In the genomic region with DNA sequence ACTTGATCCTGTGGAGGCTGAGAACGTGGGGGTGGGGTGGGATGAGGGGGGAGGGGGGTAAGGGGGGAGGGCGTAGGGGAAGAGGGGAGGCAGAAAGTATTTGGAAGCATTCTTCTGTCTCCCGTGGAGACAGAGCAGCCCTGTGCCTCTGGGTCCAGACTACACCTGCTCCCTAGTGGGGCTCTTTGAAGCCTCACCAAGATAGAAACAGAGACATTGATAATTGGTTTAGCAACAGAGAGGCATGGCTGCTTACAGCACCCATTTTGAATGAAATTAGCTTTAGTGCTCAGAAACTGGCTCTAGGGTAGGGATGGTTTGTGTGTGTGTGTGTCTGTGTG, we compare ENCODE assay signal across 10 mouse cellular contexts. TPM values are rescaled to one million over a fixed set of nuclear protein-coding genes. Genes with fewer than 3 reads are reported as not detected.
A peak's percentile ranks its signal among the peaks of the same experiment; 100 is the strongest.
DNase-seq lines count a peak whose midpoint lies in the region; ATAC-seq and TF ChIP-seq lines count a peak whose summit lies in the region.
"Had no signal": no experiment of that assay in that cellular context is flagged by ENCODE, and none has a peak within 500 bp of the region (broad histone marks: within the 10 kb centered on the region; RNA-seq: fewer than 3 reads in every experiment).

No protein-coding gene starts in this region.

- 6% methylated on average over 3 of the region's 3 CpGs for WGBS in heart, embryonic 12.5 days
- WGBS in forebrain, postnatal 0 days, result 3% methylated on average over 2 of the region's 3 CpGs
- WGBS in midbrain, embryonic 11.5 days, result 6% methylated on average over 3 of the region's 3 CpGs

- intact Hi-C loops in heart, postnatal 25 days (cut with DNase I), result loop anchor here (2.0 kb wide), 1 partner anchor 44 kb away; no protein-coding TSS in a partner anchor

- no peak for DNase-seq in heart, postnatal 25 days (ENCODE audit: low spot score)
- DNase-seq in MN1 (ENCODE audit: low spot score), result peak; percentile 18
- DNase-seq in forebrain, postnatal 0 days, result no peak
- peak; percentile 85 for DNase-seq in midbrain, embryonic 11.5 days (ENCODE audit: low spot score, missing footprints)
- no peak for DNase-seq in adrenal gland, adult 8-10 months
- DNase-seq in layer of hippocampus, adult 11-12 months (ENCODE audit: low spot score), result no peak
- DNase-seq: cerebellum, postnatal 36 days had no signal

- no peak overlapping the region for H3K4me3 ChIP-seq in heart, embryonic 12.5 days
- H3K4me3 ChIP-seq in forebrain, postnatal 0 days (ENCODE audit: low read depth, low read length), result no peak overlapping the region
- H3K4me3 ChIP-seq in midbrain, embryonic 11.5 days (ENCODE audit: low read depth, low read length), result no peak overlapping the region

- peaks cover 14% of the 10 kb centered on the region for H3K27me3 ChIP-seq in heart, embryonic 12.5 days (replicated peaks)
- no peaks in the 10 kb centered on the region for H3K27me3 ChIP-seq in forebrain, postnatal 0 days (ENCODE audit: insufficient read depth, low read length)
- no peaks in the 10 kb centered on the region; the same call in 1 of the 2 replicates for H3K27me3 ChIP-seq in midbrain, embryonic 11.5 days (ENCODE audit: control insufficient read depth, insufficient read depth, low read length)

- H3K27ac ChIP-seq in heart, embryonic 12.5 days (ENCODE audit: poor library complexity, severe bottlenecking), result no peak overlapping the region
- 0 out of 2 replicates have a peak overlapping the region, but pooled peaks have one; percentile 29 for H3K27ac ChIP-seq in forebrain, postnatal 0 days (ENCODE audit: low read depth, low read length)
- H3K27ac ChIP-seq in midbrain, embryonic 11.5 days (ENCODE audit: low read depth, low read length), result peak overlapping the region; percentile 73

- ATAC-seq in heart, embryonic 12.5 days (ENCODE audit: insufficient number of reproducible peaks, low FRiP score), result 0 out of 2 replicates have a peak, but pooled peaks have one; percentile 20
- peak; percentile 36; the same call in 1 of the 2 replicates for ATAC-seq in forebrain, postnatal 0 days
- ATAC-seq in midbrain, embryonic 11.5 days (ENCODE audit: low FRiP score), result peak; percentile 68
- no peak for ATAC-seq in activated CD4-positive, CD25-positive, alpha-beta regulatory T cell, adult 4 months

- no peak overlapping the region for H3K4me2 ChIP-seq in heart, embryonic 12.5 days
- H3K4me2 ChIP-seq in forebrain, postnatal 0 days (ENCODE audit: low read depth), result no peak overlapping the region
- H3K4me2 ChIP-seq in midbrain, embryonic 11.5 days, result no peak overlapping the region
- H3K4me2 ChIP-seq: liver, embryonic 11.5 days had no signal

- peaks cover 3% of the 10 kb centered on the region; the same call in 1 of the 2 replicates for H3K36me3 ChIP-seq in heart, embryonic 12.5 days
- H3K36me3 ChIP-seq in forebrain, postnatal 0 days (ENCODE audit: insufficient read depth), result no peaks in the 10 kb centered on the region
- no peaks in the 10 kb centered on the region for H3K36me3 ChIP-seq in midbrain, embryonic 11.5 days (ENCODE audit: control insufficient read depth, insufficient read depth, low read length)

- no peak for TF ChIP-seq CTCF in forebrain, postnatal 0 days (IDR thresholded peaks at IDR 0.05; ENCODE audit: low read depth)

- H3K4me1 ChIP-seq in heart, embryonic 12.5 days (replicated peaks), result peaks cover 50% of the 10 kb centered on the region
- H3K4me1 ChIP-seq in forebrain, postnatal 0 days (ENCODE audit: insufficient read depth), result 0 out of 2 replicates have a peak, but pooled peaks cover 6% of the 10 kb centered on the region
- H3K4me1 ChIP-seq in midbrain, embryonic 11.5 days (ENCODE audit: control insufficient read depth, insufficient read depth, low read length), result peaks cover 33% of the 10 kb centered on the region

- no peaks in the 10 kb centered on the region for H3K9me3 ChIP-seq in heart, embryonic 12.5 days (replicated peaks)
- no peaks in the 10 kb centered on the region for H3K9me3 ChIP-seq in forebrain, postnatal 0 days (ENCODE audit: low read length)
- H3K9me3 ChIP-seq in midbrain, embryonic 11.5 days (ENCODE audit: control insufficient read depth, low read length), result no peaks in the 10 kb centered on the region

- no peak overlapping the region for H3K9ac ChIP-seq in heart, embryonic 12.5 days
- no peak overlapping the region for H3K9ac ChIP-seq in forebrain, postnatal 0 days
- no peak overlapping the region for H3K9ac ChIP-seq in midbrain, embryonic 11.5 days (ENCODE audit: low read length)

RNA-seq across cellular contexts. Expression of a gene that starts 46.3 kb away (rescaled TPM):
- 18.9 and 21.9 TPM in 2 replicates for polyA plus RNA-seq in heart, embryonic 12.5 days (2016; fragmentation: Nextera tagmentation; extraction: Ambion mirVana)
- total RNA-seq in heart, postnatal 25 days (2021), result 10 to 100 TPM; 11.5 to 11.7 TPM
- 21.8 and 27.3 TPM in 2 replicates for total RNA-seq in forebrain, postnatal 0 days (2014; rRNA removed)
- polyA plus RNA-seq in forebrain, postnatal 0 days (2015; fragmentation: Nextera tagmentation; extraction: Ambion mirVana), result 16.4 and 18.6 TPM in 2 replicates
- 31.8 and 34.1 TPM in 2 replicates for polyA plus RNA-seq in midbrain, embryonic 11.5 days (2014; fragmentation: Nextera tagmentation; extraction: Ambion mirVana)
- total RNA-seq in adrenal gland, adult 8-10 months (2022), result 10 to 100 TPM; 36.7 to 55.6 (median 44.3) TPM
- polyA plus RNA-seq in activated CD4-positive, CD25-positive, alpha-beta regulatory T cell, adult 4 months (2017; shearing (Covaris generic)), result 10 to 100 TPM; 68.6 to 88.1 TPM

Comparison
In these comparisons a context has a peak if more than half of its experiments do, and no peak if none do; other contexts are left out.
1. DNase-seq: peak in MN1 (single experiment) and midbrain, embryonic 11.5 days (single experiment); none in heart, postnatal 25 days (single experiment), forebrain, postnatal 0 days (single experiment), adrenal gland, adult 8-10 months (single experiment) and layer of hippocampus, adult 11-12 months (single experiment).